Mouse (Mus musculus): Measurements from ENCODE around the gene Tenm4. TPM values are rescaled to one million over a fixed set of nuclear protein-coding genes. Genes with fewer than 3 reads are reported as not detected.

The Tenm4 gene
- total and polyA plus RNA-seq, 3 experiments, result 0.03 to 0.26 (median 0.04) TPM

DNA sequence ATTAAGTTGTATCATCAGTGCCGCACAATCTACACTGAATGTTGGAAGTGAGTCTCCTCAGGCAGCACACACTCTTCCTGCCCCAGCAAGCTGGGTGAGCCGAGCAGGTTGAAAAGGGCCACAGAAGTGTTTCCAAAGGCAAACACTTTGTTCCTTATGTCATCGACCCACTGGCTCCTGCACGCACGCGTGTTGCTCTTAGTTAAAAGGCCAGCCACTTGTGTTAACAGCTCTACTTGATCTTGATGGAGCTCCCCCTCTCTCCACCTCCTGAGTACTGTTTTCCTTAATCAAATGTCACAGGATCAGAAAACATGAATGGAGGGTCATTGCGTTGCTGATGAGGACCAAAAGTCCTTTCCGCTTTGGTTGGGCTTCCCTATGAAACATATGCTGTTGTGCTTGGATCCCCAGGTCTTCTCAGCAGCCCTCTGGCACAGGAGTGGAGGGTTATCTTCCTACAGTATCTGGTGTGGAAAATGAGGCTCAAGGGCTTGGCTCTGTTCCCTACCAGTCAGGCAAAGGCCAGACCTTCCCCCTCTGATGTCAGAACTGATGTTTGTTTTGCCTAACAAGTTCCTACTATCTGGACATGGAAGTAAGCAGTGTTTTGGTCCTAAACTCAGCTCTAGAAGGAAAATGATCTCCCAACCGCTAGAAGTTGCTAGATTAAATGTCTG is 250.0 kb downstream of the Tenm4 start:
- no peak overlapping the region for H3K4me2 ChIP-seq (ENCODE audit: insufficient read depth, low read depth, poor library complexity, severe bottlenecking)
- in situ Hi-C loops (cut with MboI; ENCODE audit: low pct_ligation_motif_present, low pct_unique_long_range_greater_than_20kb, low sequenced_read_pairs), result no loop called here
- dilution Hi-C loops (cut with MboI; ENCODE audit: extremely low pct_ligation_motif_present, extremely low pct_unique_long_range_greater_than_20kb, low sequenced_read_pairs), result no loop called here
- peaks cover 0 to 17% of the 10 kb centered on the region in 2 experiments; a peak in 2 of 4 replicates for H3K4me1 ChIP-seq (ENCODE audit: control insufficient read depth in 1 of 2, insufficient read depth in 2 of 2)
- no peak overlapping the region for H3K9ac ChIP-seq (ENCODE audit: insufficient read depth, low read depth)
- no peak overlapping the region for H3K27ac ChIP-seq (ENCODE audit: insufficient read depth, low read depth)
- no peak for TF ChIP-seq CHD1 (IDR thresholded peaks at IDR 0.05; ENCODE audit: low read depth, low read length)
- no peak for TF ChIP-seq ZMIZ1 (IDR thresholded peaks at IDR 0.05; ENCODE audit: low read depth, low read length)
- TF ChIP-seq CTCF (conservative IDR thresholded peaks at IDR 0.05 in 1 of 2, IDR thresholded peaks at IDR 0.05 in 1 of 2; ENCODE audit: low read depth in 2 of 2, low read length in 2 of 2), result no peak
- no peak for TF ChIP-seq MAZ (IDR thresholded peaks at IDR 0.05; ENCODE audit: low read depth, low read length)
- TF ChIP-seq ZNF384 (IDR thresholded peaks at IDR 0.05; ENCODE audit: low read depth, low read length), result no peak
- no peak for TF ChIP-seq SMC3 (IDR thresholded peaks at IDR 0.05; ENCODE audit: low read depth, low read length)
- TF ChIP-seq USF2 (conservative IDR thresholded peaks at IDR 0.05; ENCODE audit: low read depth, low read length), result no peak
- no peak for TF ChIP-seq TBP (conservative IDR thresholded peaks at IDR 0.05; ENCODE audit: low read depth, low read length)
- TF ChIP-seq IRF4 (IDR thresholded peaks at IDR 0.05; ENCODE audit: low read depth, low read length), result no peak
- no peak for TF ChIP-seq JUN (IDR thresholded peaks at IDR 0.05; ENCODE audit: insufficient read depth, low read depth, low read length)
- TF ChIP-seq MAX (IDR thresholded peaks at IDR 0.05; ENCODE audit: low read length), result no peak
- TF ChIP-seq HCFC1 (IDR thresholded peaks at IDR 0.05; ENCODE audit: low read depth, low read length), result no peak
- TF ChIP-seq TCF12 (IDR thresholded peaks at IDR 0.05; ENCODE audit: low read depth, low read length), result no peak
- TF ChIP-seq PAX5 (IDR thresholded peaks at IDR 0.05; ENCODE audit: low read length), result no peak
- no peak for TF ChIP-seq E2F4 (IDR thresholded peaks at IDR 0.05; ENCODE audit: insufficient replicate concordance, low read depth, low read length)
- TF ChIP-seq NRF1 (IDR thresholded peaks at IDR 0.05; ENCODE audit: low read depth, low read length), result no peak
- TF ChIP-seq KAT2A (IDR thresholded peaks at IDR 0.05; ENCODE audit: insufficient replicate concordance, low read length), result no peak
- TF ChIP-seq MEF2A (IDR thresholded peaks at IDR 0.05; ENCODE audit: borderline replicate concordance, low read depth, low read length), result no peak
- TF ChIP-seq USF1 (IDR thresholded peaks at IDR 0.05; ENCODE audit: low read depth, low read length), result no peak
- H3K27me3 ChIP-seq (replicated peaks), result no peaks in the 10 kb centered on the region
- no peak for DNase-seq (ENCODE audit: extremely low read depth)
- H3K79me2 ChIP-seq (replicated peaks; ENCODE audit: control insufficient read depth, extremely low read depth, insufficient read depth, poor library complexity, severe bottlenecking), result no peaks in the 10 kb centered on the region
- no peak overlapping the region for H3K4me3 ChIP-seq (replicated peaks in 1 of 3; ENCODE audit: low read depth in 2 of 3, low read length in 2 of 3, poor library complexity in 1 of 3)
- H3K36me3 ChIP-seq (replicated peaks in 1 of 2; ENCODE audit: control insufficient read depth in 1 of 2, insufficient read depth in 1 of 2, low read length in 1 of 2), result no peaks in the 10 kb centered on the region
- no peaks in the 10 kb centered on the region for H3K9me3 ChIP-seq (replicated peaks; ENCODE audit: low read length)

DNA sequence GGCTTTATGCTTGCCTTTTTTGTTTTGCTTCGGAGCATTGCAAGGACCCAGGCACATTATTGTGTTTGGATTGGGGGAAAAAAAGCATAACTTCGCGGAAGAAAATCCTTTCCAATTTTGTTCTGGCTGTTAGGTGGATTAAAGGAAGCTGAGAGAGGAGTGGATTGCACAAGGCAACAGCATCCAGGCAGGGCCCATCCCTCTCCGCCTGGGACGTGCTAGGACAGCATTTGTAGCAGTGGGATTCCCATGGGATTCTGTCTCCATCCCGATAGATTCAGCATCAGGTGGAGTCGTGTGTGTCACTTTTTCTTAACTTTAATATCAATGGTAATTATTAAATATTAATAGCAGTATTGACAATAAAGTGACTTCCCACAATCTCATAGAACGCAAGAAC is 255.9 kb downstream of the Tenm4 start:
- Histone ChIP-seq H3K79me2 (replicated peaks; ENCODE audit: control insufficient read depth, extremely low read depth, insufficient read depth, poor library complexity, severe bottlenecking) (no peaks in the 10 kb centered on the region), H3K9ac (ENCODE audit: insufficient read depth, low read depth) (no peak overlapping the region), H3K36me3 (replicated peaks in 1 of 2; ENCODE audit: control insufficient read depth in 1 of 2, insufficient read depth in 1 of 2, low read length in 1 of 2) (no peaks in the 10 kb centered on the region), H3K4me2 (ENCODE audit: insufficient read depth, low read depth, poor library complexity, severe bottlenecking) (no peak overlapping the region), H3K27ac (ENCODE audit: insufficient read depth, low read depth) (no peak overlapping the region), H3K27me3 (replicated peaks) (no peaks in the 10 kb centered on the region), H3K9me3 (replicated peaks; ENCODE audit: low read length) (no peaks in the 10 kb centered on the region), H3K4me3 (replicated peaks in 1 of 3; ENCODE audit: low read depth in 2 of 3, low read length in 2 of 3, poor library complexity in 1 of 3) (no peak overlapping the region), H3K4me1 (ENCODE audit: control insufficient read depth in 1 of 2, insufficient read depth in 2 of 2) (peaks cover 0 to 8% of the 10 kb centered on the region in 2 experiments; a peak in 2 of 4 replicates)
- dilution Hi-C loops (cut with MboI; ENCODE audit: extremely low pct_ligation_motif_present, extremely low pct_unique_long_range_greater_than_20kb, low sequenced_read_pairs), result no loop called here
- TF ChIP-seq MEF2A (IDR thresholded peaks at IDR 0.05; ENCODE audit: borderline replicate concordance, low read depth, low read length) (no peak), ZKSCAN1 (IDR thresholded peaks at IDR 0.05; ENCODE audit: borderline replicate concordance, low read depth, low read length) (no peak), CTCF (conservative IDR thresholded peaks at IDR 0.05 in 1 of 2, IDR thresholded peaks at IDR 0.05 in 1 of 2; ENCODE audit: low read depth in 2 of 2, low read length in 2 of 2) (no peak), ZNF384 (IDR thresholded peaks at IDR 0.05; ENCODE audit: low read depth, low read length) (no peak), HCFC1 (IDR thresholded peaks at IDR 0.05; ENCODE audit: low read depth, low read length) (no peak), RAD21 (IDR thresholded peaks at IDR 0.05; ENCODE audit: low read depth, low read length) (no peak), NRF1 (IDR thresholded peaks at IDR 0.05; ENCODE audit: low read depth, low read length) (no peak)
- no peak for DNase-seq (ENCODE audit: extremely low read depth)
- in situ Hi-C loops (cut with MboI; ENCODE audit: low pct_ligation_motif_present, low pct_unique_long_range_greater_than_20kb, low sequenced_read_pairs), result no loop called here

Data from CH12.LX (cell line).